Mouse (Mus musculus) lung, adult 18-20 months (tissue): ENCODE measurements around the gene Serinc5.
"Not testable (repeated sequence)": the region's sequence is repeated elsewhere in the genome, so short reads cannot be mapped to it uniquely, and the experiment has no call there.

Experiments used
- DNase-seq, 2 experiments: peaks; one replicate each; pipeline ENCODE4 v3.0.0; 2022; ENCODE audit warnings: mixed read lengths in 2 of 2

Gene Serinc5

DNA sequence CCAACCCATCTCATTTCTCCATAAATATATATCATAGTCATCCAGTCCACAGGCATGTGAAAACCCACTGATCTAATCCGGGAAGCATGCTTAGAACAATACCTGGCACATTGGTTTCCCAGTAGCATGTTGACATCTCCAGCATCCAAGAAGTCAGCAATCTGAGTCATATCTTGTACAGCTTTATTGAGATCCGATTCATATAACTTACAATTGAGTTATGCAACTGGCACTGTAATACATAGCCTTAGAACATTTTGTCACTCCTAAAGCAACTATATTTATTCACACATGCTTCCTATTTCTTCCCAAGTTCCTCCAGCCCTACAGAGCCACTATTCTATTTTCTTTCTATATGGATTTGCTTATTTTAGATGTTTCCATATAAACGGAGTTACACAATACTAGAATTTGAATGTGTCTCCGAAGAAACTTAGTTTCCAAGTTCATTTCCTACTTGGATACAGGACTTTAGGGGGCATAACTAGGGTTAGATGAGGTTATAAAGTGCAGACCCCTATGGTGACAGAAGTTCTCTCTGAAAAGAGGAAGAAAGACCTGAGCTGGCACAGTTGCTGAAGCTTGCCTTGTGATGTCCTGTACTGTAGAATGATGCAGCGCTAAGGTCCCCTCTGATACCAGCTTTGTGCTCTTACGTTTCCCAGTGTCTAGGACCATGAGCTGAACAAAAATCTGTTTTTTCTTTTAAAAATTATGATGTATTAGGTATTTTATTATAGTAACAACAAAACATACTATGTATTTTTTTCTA lies 57.5 kb downstream of the Serinc5 start:
- no peak for DNase-seq

DNA sequence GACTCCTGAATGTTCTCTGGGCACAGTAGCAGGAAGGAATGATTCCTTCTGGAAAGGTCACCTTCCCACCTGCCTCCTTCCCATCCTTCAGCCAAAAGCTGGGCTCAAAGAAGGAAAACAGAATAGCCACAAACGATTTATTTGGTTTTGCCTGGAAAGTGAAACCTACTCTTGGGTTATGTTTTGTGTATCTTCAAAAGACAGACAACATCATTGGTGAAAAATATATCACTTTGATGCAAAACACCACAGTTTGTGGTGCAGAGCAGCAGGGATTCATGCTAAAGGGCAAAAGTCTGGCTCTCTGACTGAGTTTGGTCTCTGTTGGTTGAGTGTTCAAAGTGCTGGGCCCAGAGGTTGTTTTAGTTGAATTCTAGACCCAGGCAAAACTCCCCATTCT lies 60.8 kb downstream of the Serinc5 start:
- DNase-seq: no peak

- DNase-seq: no peak
These were observed 63.8 kb downstream of the Serinc5 start for GRCm38 (mm10) chr13:92674676-92675075.

GRCm38 (mm10) chr13:92675308-92675707 lies 64.4 kb downstream of the Serinc5 start:
- DNase-seq: no peak

DNA sequence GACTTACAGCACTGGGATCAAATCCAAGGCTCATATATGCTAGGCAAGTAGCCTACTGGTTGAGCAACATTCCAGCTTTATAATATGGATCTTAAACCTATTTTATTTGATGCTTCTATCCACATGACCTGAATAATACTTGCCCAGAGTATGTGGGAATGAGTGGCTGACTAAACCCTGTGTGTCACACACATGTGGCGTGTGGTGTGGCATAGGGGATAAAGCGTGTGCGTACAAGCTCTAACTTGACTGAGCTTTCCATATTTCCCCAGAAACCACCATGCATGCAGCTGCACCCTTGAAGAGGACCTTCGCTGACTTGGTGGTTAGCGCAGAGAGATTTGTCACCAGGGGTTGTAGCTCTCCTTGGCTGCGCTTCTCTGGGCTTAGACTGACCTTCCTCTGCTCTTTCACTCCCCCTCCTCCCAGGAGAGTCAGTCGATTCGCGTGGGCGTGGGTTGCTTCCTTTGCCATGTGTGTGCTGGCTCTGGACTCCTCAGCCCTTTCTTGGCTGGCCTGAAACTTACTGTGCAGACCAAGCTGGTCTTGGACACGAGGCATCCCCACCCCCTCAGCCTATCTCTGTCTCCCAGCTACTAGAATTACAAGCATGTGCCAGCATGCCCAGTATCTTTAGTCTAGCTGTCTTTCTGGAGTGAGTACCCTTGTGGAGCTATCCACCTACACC lies 65.2 kb downstream of the Serinc5 start:
- no peak for DNase-seq

DNA sequence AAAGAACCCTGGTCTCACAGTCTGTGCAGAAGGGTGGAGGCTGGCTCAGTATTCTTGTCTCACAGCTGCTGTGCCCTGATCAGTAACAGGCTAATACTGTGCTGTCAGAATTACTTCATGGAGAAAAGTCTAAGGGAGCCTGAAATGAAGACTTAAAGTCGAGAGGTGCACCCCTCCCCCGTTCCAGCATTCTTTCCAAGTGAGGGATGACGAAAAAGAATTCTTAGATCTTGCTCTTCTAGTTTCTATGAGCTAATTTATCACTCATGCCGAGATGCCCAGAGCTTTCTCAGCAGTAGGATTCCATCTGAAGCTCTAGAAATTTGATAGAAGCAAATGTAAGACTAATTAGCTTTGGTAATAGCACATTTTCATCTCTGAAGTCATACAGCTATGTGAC lies 66.8 kb downstream of the Serinc5 start:
- no peak for DNase-seq

DNA sequence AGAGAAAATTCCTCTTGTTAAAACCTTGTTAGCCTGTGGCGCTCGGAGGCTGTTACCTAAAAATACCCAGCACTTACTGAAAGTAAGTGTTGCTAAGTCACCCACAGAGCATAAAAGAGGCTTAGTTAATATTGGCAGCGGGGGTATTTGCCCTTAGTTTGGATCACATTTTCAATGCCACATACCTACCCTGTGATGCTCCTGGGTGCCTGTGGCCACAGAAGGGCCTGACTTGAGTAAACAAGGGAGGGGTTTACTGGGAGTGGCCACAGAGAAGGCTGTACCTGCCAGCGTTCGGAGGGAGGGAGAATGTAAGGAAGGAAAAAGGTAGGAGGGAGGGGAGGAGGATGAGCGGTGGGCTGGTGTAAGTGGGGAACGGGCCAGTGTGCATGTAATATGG lies 68.8 kb downstream of the Serinc5 start:
- peak; percentile 54 to 69 for DNase-seq

DNA sequence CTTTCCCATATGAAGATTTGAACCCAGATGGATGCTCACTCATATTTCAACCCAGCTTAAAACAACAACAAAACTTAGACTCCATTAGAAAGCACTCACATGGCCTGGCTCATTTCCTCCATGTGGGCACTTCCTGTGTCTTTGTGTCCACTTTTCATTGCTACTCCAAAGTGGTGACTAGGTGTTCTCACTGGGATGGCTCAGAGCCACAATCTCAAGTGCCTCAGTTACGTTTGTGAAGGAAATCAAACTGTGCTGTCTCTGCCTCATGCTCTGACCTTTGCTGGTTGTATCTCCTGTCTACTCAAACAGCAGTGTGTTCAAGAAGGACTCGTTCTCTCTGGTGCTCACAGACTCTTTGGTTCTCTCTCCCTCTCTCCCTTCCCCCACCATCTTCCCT lies 70.7 kb downstream of the Serinc5 start:
- peak; percentile 44 to 59 for DNase-seq

DNA sequence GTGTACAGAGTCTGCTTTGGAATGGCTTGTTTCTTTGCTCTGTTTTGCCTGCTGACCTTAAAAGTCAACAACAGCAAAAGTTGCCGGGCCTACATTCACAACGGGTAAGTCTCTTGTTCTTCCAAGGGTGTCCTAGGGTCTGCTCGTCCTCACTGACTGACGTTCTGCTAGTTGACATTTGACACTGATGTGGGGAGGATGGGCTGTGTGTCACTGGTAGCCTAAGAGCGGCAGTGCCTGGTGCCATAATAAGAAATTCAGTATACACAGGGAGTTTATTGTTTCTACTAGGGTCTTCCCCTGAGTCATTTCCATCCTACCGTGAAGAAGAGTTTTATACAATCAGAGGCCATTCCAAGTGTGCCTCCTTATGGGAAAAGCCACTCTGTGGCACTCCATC lies 71.9 kb downstream of the Serinc5 start:
- no peak for DNase-seq

- peak in 1 of 2 experiments; percentile 30 for DNase-seq
These were observed 72.6 kb downstream of the Serinc5 start for GRCm38 (mm10) chr13:92683464-92683863.

GRCm38 (mm10) chr13:92684310-92684709 lies 73.4 kb downstream of the Serinc5 start:
- no peak for DNase-seq

DNA sequence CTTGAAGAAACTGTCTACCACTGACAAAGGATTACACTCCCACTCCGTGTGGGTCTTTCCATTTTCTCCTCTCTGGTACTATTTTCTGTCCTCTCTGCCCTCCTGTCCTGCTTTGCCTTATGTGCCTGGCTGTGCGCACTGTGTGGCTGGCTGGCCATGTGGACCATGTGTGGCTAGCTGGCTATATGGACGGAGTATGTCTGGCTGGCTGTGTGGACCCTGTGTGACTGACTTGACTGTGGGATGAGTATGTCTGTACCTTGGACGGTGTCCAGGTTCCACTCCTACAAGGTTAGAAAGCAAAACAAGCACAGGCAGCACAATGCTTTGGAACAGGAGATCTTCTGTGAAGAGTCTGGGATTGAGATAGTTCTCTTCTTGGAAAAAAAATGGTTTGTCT lies 74.4 kb downstream of the Serinc5 start:
- no peak for DNase-seq

DNA sequence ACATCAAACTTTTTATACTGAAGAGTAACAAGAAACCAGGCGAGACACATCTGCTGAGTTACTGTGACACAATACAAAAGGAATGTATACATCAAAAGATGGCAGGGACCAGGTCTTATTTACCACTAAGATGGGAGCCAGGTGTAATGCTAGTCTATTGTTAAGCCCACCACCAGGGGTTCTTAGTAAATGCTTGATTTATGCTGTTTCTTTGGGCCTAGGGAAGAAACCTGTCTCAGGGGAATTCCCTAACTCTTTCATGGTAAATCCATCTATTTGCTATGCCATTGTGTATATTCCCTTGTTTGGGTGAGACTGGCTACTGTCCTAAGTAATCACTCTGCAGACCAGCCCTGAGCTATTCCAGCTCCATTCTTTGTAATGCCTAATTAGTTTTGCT lies 76.3 kb downstream of the Serinc5 start:
- DNase-seq: not testable (repeated sequence)

- no peak for DNase-seq
These were observed 78.2 kb downstream of the Serinc5 start for GRCm38 (mm10) chr13:92689061-92689460.

DNA sequence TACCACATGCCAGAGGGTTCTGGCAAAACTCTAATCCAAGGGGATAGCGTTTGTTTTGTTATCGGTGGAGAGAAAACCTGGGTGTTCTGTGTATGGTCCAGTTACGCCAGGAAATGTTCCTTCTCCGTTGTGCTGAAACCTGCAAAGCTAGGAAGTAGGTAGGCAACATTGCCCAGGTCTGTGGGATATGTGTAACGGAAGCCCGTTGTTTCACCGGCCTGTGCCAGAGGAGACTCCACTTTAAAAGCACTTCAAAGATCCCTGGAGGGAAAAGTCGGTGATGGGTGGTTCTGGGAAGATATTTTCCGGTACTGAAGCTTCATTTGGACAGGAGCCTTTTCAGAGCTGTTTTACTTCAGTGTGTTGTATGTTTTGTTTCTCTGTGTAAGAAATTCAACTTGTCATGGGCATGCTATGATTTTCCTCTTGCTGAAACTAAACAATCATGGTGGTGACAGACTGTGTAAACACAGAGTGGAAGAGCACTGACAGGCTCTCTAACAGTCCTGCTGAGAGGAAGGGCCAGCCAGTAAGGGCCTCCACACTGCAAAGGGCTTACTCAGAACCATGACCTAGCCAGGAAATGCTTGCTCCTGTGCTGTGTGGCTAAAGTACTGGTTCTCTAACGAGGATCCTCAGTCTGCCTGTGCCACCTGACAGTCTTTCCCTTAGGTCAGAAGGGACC lies 83.1 kb downstream of the Serinc5 start:
- peak in 1 of 2 experiments; percentile 14 for DNase-seq

GRCm38 (mm10) chr13:92696491-92696939 lies 85.6 kb downstream of the Serinc5 start:
- no peak for DNase-seq

DNA sequence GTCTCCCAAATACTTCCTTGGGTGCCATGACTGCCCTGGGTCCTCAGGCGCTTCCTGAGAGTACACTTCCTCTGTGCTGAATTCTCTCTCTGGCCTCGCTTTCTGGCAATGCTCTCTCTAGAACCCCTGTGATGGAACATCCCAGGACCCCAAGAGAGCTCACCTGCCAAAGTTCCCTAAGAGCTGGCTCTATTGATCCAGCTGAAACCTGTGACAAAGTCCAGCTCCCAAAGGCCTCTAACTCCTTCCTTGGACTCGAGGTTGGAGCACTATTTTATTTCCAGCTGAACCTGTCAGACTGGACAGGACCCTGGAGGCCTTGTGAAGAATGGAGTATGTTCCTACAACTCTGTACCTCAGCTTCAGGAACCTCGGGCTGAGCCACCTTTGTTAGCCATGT lies 86.2 kb downstream of the Serinc5 start:
- no peak for DNase-seq

GRCm38 (mm10) chr13:92698781-92699180 lies 87.9 kb downstream of the Serinc5 start:
- DNase-seq: no peak

DNA sequence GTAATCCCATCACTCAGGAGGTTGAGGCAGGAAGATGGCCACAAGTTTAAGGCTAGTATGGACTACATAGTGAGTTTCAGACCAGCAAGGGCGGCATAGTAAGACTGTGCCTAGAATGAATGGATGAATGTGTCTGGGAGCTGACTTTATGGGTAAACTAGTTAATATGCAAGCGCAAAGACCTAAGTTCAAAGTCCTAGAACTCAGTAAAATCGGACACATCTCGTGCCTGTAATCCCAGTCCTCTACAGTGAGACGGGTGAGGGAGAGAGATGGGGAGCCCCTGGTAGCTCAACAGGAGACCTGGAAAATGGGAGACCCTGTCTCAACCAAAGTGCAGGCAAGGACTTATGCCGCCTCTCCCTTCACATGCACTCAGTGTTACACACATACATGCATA lies 88.5 kb downstream of the Serinc5 start:
- no peak for DNase-seq

- DNase-seq: no peak
These were observed 91.1 kb downstream of the Serinc5 start for GRCm38 (mm10) chr13:92702035-92702434.

DNA sequence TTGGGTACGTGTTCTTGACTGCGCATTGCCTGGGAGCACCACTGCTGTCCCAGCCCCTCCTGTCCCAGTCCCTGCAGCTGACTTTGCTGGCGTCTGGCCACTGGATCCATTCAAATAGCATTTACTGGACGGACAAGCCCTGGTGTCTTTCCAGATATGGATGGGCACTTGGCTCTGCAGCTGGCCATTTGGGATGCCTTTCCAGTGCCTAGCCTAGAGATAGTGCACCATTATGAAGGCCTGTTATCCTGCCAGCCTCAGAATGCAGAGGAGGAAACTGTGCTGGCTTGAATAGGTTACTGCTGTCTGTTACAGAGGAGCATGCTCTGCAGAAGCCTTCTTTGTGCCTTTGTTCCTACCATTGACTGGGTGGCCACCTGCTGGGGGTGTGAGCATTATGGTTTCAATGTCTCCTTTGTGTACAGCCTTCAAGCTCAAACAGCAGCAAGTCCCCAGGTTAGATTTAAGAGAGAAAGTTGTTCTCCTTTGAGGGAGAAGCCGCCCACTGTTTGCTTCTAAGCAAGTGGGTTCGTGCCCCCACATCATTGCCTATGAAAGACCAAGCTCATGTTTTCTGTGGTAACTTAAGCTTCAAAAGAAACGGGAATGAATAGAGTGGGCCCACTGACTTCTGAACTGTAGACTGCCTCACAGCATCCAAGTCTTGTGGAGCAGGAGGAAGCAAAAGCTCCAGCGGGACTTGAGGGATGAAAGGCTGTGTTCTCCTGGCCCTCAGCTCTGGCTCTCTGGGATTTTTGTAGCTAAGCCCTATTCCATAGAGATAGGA lies 92.5 kb downstream of the Serinc5 start:
- DNase-seq: no peak

- DNase-seq: no peak
These were observed 93.3 kb downstream of the Serinc5 start for GRCm38 (mm10) chr13:92704189-92704588.

- DNase-seq: no peak
These were observed 94.2 kb downstream of the Serinc5 start for GRCm38 (mm10) chr13:92705016-92705535.
